Mouse (Mus musculus): ENCODE measurements around the gene Notch2.

Gene Notch2

GRCm38 (mm10) chr3:98013401-98014281 lies at the start of gene Notch2:
Notch2 (plus strand) TSS chr3:98013527.
- peak; percentile 93 for DNase-seq (ENCODE audit: extremely low read depth, low read depth)

- no peak for DNase-seq (ENCODE audit: extremely low read depth, low read depth)
Observed at GRCm38 (mm10) chr3:97964878-97965353, 48.4 kb upstream of the Notch2 start.

- DNase-seq (ENCODE audit: extremely low read depth, low read depth), result peak; percentile 48
Observed at GRCm38 (mm10) chr3:97967627-97968026, 45.7 kb upstream of the Notch2 start.

- no peak for DNase-seq (ENCODE audit: extremely low read depth, low read depth)
Observed at GRCm38 (mm10) chr3:97968191-97968590, 45.1 kb upstream of the Notch2 start.

GRCm38 (mm10) chr3:97969019-97969418 lies 44.3 kb upstream of the Notch2 start:
- no peak for DNase-seq (ENCODE audit: extremely low read depth, low read depth)

GRCm38 (mm10) chr3:97971117-97971516 lies 42.2 kb upstream of the Notch2 start:
- DNase-seq (ENCODE audit: extremely low read depth, low read depth), result peak; percentile 77

- DNase-seq (ENCODE audit: extremely low read depth, low read depth), result no peak
Observed at GRCm38 (mm10) chr3:97972200-97972599, 41.1 kb upstream of the Notch2 start.

GRCm38 (mm10) chr3:97972707-97973106 lies 40.6 kb upstream of the Notch2 start:
- no peak for DNase-seq (ENCODE audit: extremely low read depth, low read depth)

- no peak for DNase-seq (ENCODE audit: extremely low read depth, low read depth)
Observed at GRCm38 (mm10) chr3:97973306-97973705, 40.0 kb upstream of the Notch2 start.

GRCm38 (mm10) chr3:97974197-97974770 lies 39.0 kb upstream of the Notch2 start:
- DNase-seq (ENCODE audit: extremely low read depth, low read depth), result no peak

- no peak for DNase-seq (ENCODE audit: extremely low read depth, low read depth)
Observed at GRCm38 (mm10) chr3:97976706-97977105, 36.6 kb upstream of the Notch2 start.

GRCm38 (mm10) chr3:97978710-97979109 lies 34.6 kb upstream of the Notch2 start:
- peak; percentile 72 for DNase-seq (ENCODE audit: extremely low read depth, low read depth)

- DNase-seq (ENCODE audit: extremely low read depth, low read depth), result no peak
Observed at GRCm38 (mm10) chr3:97980683-97981327, 32.5 kb upstream of the Notch2 start.

- DNase-seq (ENCODE audit: extremely low read depth, low read depth), result no peak
Observed at GRCm38 (mm10) chr3:97981376-97981906, 31.9 kb upstream of the Notch2 start.

GRCm38 (mm10) chr3:97984870-97985506 lies 28.3 kb upstream of the Notch2 start:
- no peak for DNase-seq (ENCODE audit: extremely low read depth, low read depth)

- DNase-seq (ENCODE audit: extremely low read depth, low read depth), result no peak
Observed at GRCm38 (mm10) chr3:97985691-97986090, 27.6 kb upstream of the Notch2 start.

GRCm38 (mm10) chr3:97987153-97987552 lies 26.2 kb upstream of the Notch2 start:
- no peak for DNase-seq (ENCODE audit: extremely low read depth, low read depth)

GRCm38 (mm10) chr3:97988756-97989155 lies 24.6 kb upstream of the Notch2 start:
- no peak for DNase-seq (ENCODE audit: extremely low read depth, low read depth)

- no peak for DNase-seq (ENCODE audit: extremely low read depth, low read depth)
Observed at GRCm38 (mm10) chr3:97990576-97990975, 22.8 kb upstream of the Notch2 start.

GRCm38 (mm10) chr3:97992289-97992688 lies 21.0 kb upstream of the Notch2 start:
- DNase-seq (ENCODE audit: extremely low read depth, low read depth), result no peak

GRCm38 (mm10) chr3:97993196-97993595 lies 20.1 kb upstream of the Notch2 start:
- DNase-seq (ENCODE audit: extremely low read depth, low read depth), result no peak
